Mouse (Mus musculus) intestine, embryonic 16.5 days (tissue): ENCODE measurements around the gene Pabpn1. TPM values are rescaled to one million over a fixed set of nuclear protein-coding genes. Genes with fewer than 3 reads are reported as not detected.
A peak's percentile ranks its signal among the peaks of the same experiment; 100 is the strongest.

Experiments used
- ATAC-seq: fragments of 200-750 bp; cut with Nextera tagmentation; 2 replicates; pipeline ENCODE4 v1.8.0; 2017; ENCODE audit warnings: moderate TSS enrichment, moderate library complexity
- H3K27ac ChIP-seq: fragments of 300-500 bp; sonication (generic); 2 replicates; pipeline ENCODE4 v1.5.1; 2014; ENCODE audit warnings: mild to moderate bottlenecking, low read length
- H3K27me3 ChIP-seq: fragments of 300-500 bp; sonication (generic); replicated peaks from 2 replicates; pipeline ENCODE4 v1.6.1; 2014; ENCODE audit warnings: low read length, control low read depth, mixed read lengths; ENCODE audit not compliant: control insufficient read depth, insufficient read depth
- H3K36me3 ChIP-seq: fragments of 300-500 bp; sonication (generic); 2 replicates; pipeline ENCODE4 v1.6.1; 2014; ENCODE audit warnings: low read length, control low read depth; ENCODE audit not compliant: control insufficient read depth, insufficient read depth
- H3K4me1 ChIP-seq: fragments of 300-500 bp; sonication (generic); 2 replicates; pipeline ENCODE4 v1.6.1; 2014; ENCODE audit warnings: low read length, control low read depth, mixed read lengths; ENCODE audit not compliant: control insufficient read depth, insufficient read depth
- H3K4me2 ChIP-seq: fragments of 300-500 bp; sonication (generic); 2 replicates; pipeline ENCODE4 v1.6.1; 2014; ENCODE audit warnings: low read depth, low read length, control low read depth
- H3K4me3 ChIP-seq: fragments of 300-500 bp; sonication (generic); 2 replicates; pipeline ENCODE4 v1.5.1; 2014; ENCODE audit warnings: mild to moderate bottlenecking, low read length
- H3K9ac ChIP-seq: fragments of 300-500 bp; sonication (generic); 2 replicates; pipeline ENCODE4 v1.6.1; 2014; ENCODE audit warnings: low read depth, low read length
- H3K9me3 ChIP-seq: fragments of 300-500 bp; sonication (generic); 2 replicates; pipeline ENCODE4 v1.6.1; 2016; ENCODE audit warnings: low read length, control low read depth; ENCODE audit not compliant: control insufficient read depth
- WGBS: fragments of 180-500 bp; shearing (Covaris S2); extraction: QIAGEN DNeasy Blood & Tissue Kit; methylation state at CpG from one replicate; pipeline ENCODE4 v1.1.7; 2014; 5-methylcytosine and 5-hydroxymethylcytosine counted together
- polyA plus RNA-seq: library from polyadenylated mRNA; unstranded; fragments of >200 nt; fragmentation: Nextera tagmentation; extraction: Ambion mirVana; gene quantifications from 2 replicates; pipeline ENCODE4 v1.2.1, GENCODE M21; 2015

The Pabpn1 gene
- polyA plus RNA-seq, 1 experiment from 2014 or later: 79.8 TPM

GRCm38 (mm10) chr14:54912109-54912850 lies 20.0 kb downstream of the Pabpn1 start:
- no peaks in the 10 kb centered on the region for H3K36me3 ChIP-seq
- H3K9me3 ChIP-seq: no peaks in the 10 kb centered on the region
- H3K27me3 ChIP-seq: peaks cover 4% of the 10 kb centered on the region; the same call in 1 of the 2 replicates
- peaks cover 14% of the 10 kb centered on the region for H3K4me1 ChIP-seq
- WGBS: 2% methylated on average over 59 of the region's 69 CpGs
- H3K4me3 ChIP-seq: peak overlapping the region; percentile 89
- H3K4me2 ChIP-seq: peak overlapping the region; percentile 97
- peak; percentile 68 for ATAC-seq
- peak overlapping the region; percentile 89 for H3K9ac ChIP-seq
- H3K27ac ChIP-seq: peak overlapping the region; percentile 80

GRCm38 (mm10) chr14:54912886-54913285 lies 20.6 kb downstream of the Pabpn1 start, which contains the start of gene Slc22a17:
Slc22a17 (minus strand) TSS chr14:54913132.
- peak; percentile 92 for ATAC-seq
- Histone ChIP-seq H3K9me3 (no peaks in the 10 kb centered on the region), H3K27me3 (peaks cover 4% of the 10 kb centered on the region; the same call in 1 of the 2 replicates), H3K4me3 (peak within 1 kb of the TSS; percentile 89), H3K4me2 (peak within 1 kb of the TSS; percentile 97), H3K4me1 (peaks cover 14% of the 10 kb centered on the region), H3K36me3 (no peaks in the 10 kb centered on the region), H3K27ac (peak within 1 kb of the TSS; percentile 80), H3K9ac (peak within 1 kb of the TSS; percentile 89)
- WGBS: 0% methylated on average over 28 of the region's 28 CpGs

GRCm38 (mm10) chr14:54913343-54913742 lies 21.0 kb downstream of the Pabpn1 start:
- Histone ChIP-seq H3K9ac (peak overlapping the region; percentile 89), H3K4me1 (peaks cover 14% of the 10 kb centered on the region), H3K27me3 (peaks cover 4% of the 10 kb centered on the region; the same call in 1 of the 2 replicates), H3K9me3 (no peaks in the 10 kb centered on the region), H3K27ac (peak overlapping the region; percentile 37), H3K4me2 (peak overlapping the region; percentile 97), H3K4me3 (peak overlapping the region; percentile 89), H3K36me3 (no peaks in the 10 kb centered on the region)
- 13% methylated on average over 10 of the region's 10 CpGs for WGBS
- ATAC-seq: peak; percentile 10; the same call in 1 of the 2 replicates

GRCm38 (mm10) chr14:54920076-54920685 lies 27.9 kb downstream of the Pabpn1 start:
- H3K36me3 ChIP-seq: peaks cover 4% of the 10 kb centered on the region; the same call in 1 of the 2 replicates
- 91% methylated on average over 16 of the region's 16 CpGs for WGBS
- no peak for ATAC-seq
- no peaks in the 10 kb centered on the region for H3K27me3 ChIP-seq
- no peak overlapping the region for H3K4me2 ChIP-seq
- no peak overlapping the region for H3K4me3 ChIP-seq
- no peak overlapping the region for H3K27ac ChIP-seq
- H3K4me1 ChIP-seq: peaks cover 5% of the 10 kb centered on the region
- H3K9me3 ChIP-seq: no peaks in the 10 kb centered on the region
- no peak overlapping the region for H3K9ac ChIP-seq

- WGBS: 27% methylated on average over 7 of the region's 7 CpGs
- peaks cover 2% of the 10 kb centered on the region; the same call in 1 of the 2 replicates for H3K36me3 ChIP-seq
- peak; percentile 57 for ATAC-seq
- no peaks in the 10 kb centered on the region for H3K9me3 ChIP-seq
- peaks cover 24% of the 10 kb centered on the region for H3K4me1 ChIP-seq
- H3K4me2 ChIP-seq: peak overlapping the region; percentile 93
- H3K27ac ChIP-seq: peak overlapping the region; percentile 99
- H3K9ac ChIP-seq: peak overlapping the region; percentile 89
- H3K27me3 ChIP-seq: no peaks in the 10 kb centered on the region; the same call in 1 of the 2 replicates
- peak overlapping the region; percentile 63 for H3K4me3 ChIP-seq
Measured at GRCm38 (mm10) chr14:54924641-54925348, 32.5 kb downstream of the Pabpn1 start.

- no peaks in the 10 kb centered on the region; the same call in 1 of the 2 replicates for H3K27me3 ChIP-seq
- H3K9me3 ChIP-seq: no peaks in the 10 kb centered on the region
- H3K4me1 ChIP-seq: peaks cover 30% of the 10 kb centered on the region
- peak within 1 kb of the TSS; percentile 89 for H3K9ac ChIP-seq
- H3K27ac ChIP-seq: peak within 1 kb of the TSS; percentile 99
- WGBS: 5% methylated on average over 57 of the region's 57 CpGs
- peak; percentile 65 for ATAC-seq
- no peaks in the 10 kb centered on the region; the same call in 1 of the 2 replicates for H3K36me3 ChIP-seq
- H3K4me3 ChIP-seq: peak within 1 kb of the TSS; percentile 63
- peak within 1 kb of the TSS; percentile 93 for H3K4me2 ChIP-seq
Measured at GRCm38 (mm10) chr14:54925349-54926342, 33.3 kb downstream of the Pabpn1 start, which contains the start of gene Efs. Efs (minus strand) TSS chr14:54926126.

GRCm38 (mm10) chr14:54926401-54927158 lies 34.3 kb downstream of the Pabpn1 start:
- no peaks in the 10 kb centered on the region for H3K36me3 ChIP-seq
- H3K9me3 ChIP-seq: no peaks in the 10 kb centered on the region
- peak overlapping the region; percentile 99 for H3K27ac ChIP-seq
- H3K27me3 ChIP-seq: no peaks in the 10 kb centered on the region; the same call in 1 of the 2 replicates
- WGBS: 2% methylated on average over 53 of the region's 58 CpGs
- H3K4me3 ChIP-seq: peak overlapping the region; percentile 63
- peak overlapping the region; percentile 93 for H3K4me2 ChIP-seq
- ATAC-seq: peak; percentile 77
- peak overlapping the region; percentile 89 for H3K9ac ChIP-seq
- H3K4me1 ChIP-seq: peaks cover 30% of the 10 kb centered on the region

GRCm38 (mm10) chr14:54927296-54927695 lies 35.0 kb downstream of the Pabpn1 start:
- no peaks in the 10 kb centered on the region; the same call in 1 of the 2 replicates for H3K27me3 ChIP-seq
- peak overlapping the region; percentile 89 for H3K9ac ChIP-seq
- no peaks in the 10 kb centered on the region for H3K36me3 ChIP-seq
- H3K9me3 ChIP-seq: no peaks in the 10 kb centered on the region
- peak overlapping the region; percentile 63 for H3K4me3 ChIP-seq
- WGBS: 21% methylated on average over 7 of the region's 7 CpGs
- peak overlapping the region; percentile 99 for H3K27ac ChIP-seq
- H3K4me2 ChIP-seq: peak overlapping the region; percentile 93
- peaks cover 30% of the 10 kb centered on the region for H3K4me1 ChIP-seq
- 0 out of 2 replicates have a peak, but pooled peaks have one; percentile 0 for ATAC-seq
